In genomic region chr5:80005470-80005869, GRCm38 (mm10) we compare ENCODE assay signal across 11 mouse cellular contexts.
"Had no signal": no experiment of that assay in that cellular context is flagged by ENCODE, and none has a peak within 500 bp of the region (broad histone marks: within the 10 kb centered on the region; RNA-seq: fewer than 3 reads in every experiment).

No protein-coding gene starts in this region.

- DNase-seq: lung, adult 18-20 months; lung, embryonic 14.5 days; lung, postnatal 10 days; lung, postnatal 4 days; midbrain, embryonic 14.5 days; retina, postnatal 1 day; right cerebral cortex, postnatal 14 days; thymus, adult 18-20 months; thymus, postnatal 14 days; thymus, postnatal 36 days had no signal

- ATAC-seq: midbrain, embryonic 16.5 days had no signal
